Mouse (Mus musculus) adrenal gland, postnatal 10 days (tissue): ENCODE data around the gene Casq1. TPM values are rescaled to one million over a fixed set of nuclear protein-coding genes. Genes with fewer than 3 reads are reported as not detected.
A peak's percentile ranks its signal among the peaks of the same experiment; 100 is the strongest.
"Not testable (repeated sequence)": the region's sequence is repeated elsewhere in the genome, so short reads cannot be mapped to it uniquely, and the experiment has no call there.

Experiments used
- DNase-seq: peaks from one replicate; pipeline ENCODE4 v3.0.0; 2021; ENCODE audit warnings: mixed read lengths
- long read RNA-seq, 2 experiments: library from polyadenylated mRNA; stranded (forward); transcript quantifications; one replicate each; pipeline ENCODE4 v2.0.0; 2021
- total RNA-seq, 2 experiments: library from RNA; stranded (reverse); gene quantifications; 2 replicates each; pipeline ENCODE4 v1.2.3; 2021

Gene Casq1
- total RNA-seq = 100 to 1,000 TPM in 1 of 2 experiments, 10 to 100 TPM in 1; 63.5 to 189 TPM
- long read RNA-seq, experiment 1, transcript Casq1-201 (11 exons, 1,847 nt) = major isoform, 109 of 117 reads
- long read RNA-seq, experiment 1, partial matches to known transcripts = 2 of 117 reads
- long read RNA-seq, experiment 1, other reads (novel, unspliced or antisense) = 6 of 117 reads
- long read RNA-seq, experiment 2, transcript Casq1-201 (11 exons, 1,847 nt) = major isoform, 76 of 86 reads
- long read RNA-seq, experiment 2, partial matches to known transcripts = 4 of 86 reads
- long read RNA-seq, experiment 2, other reads (novel, unspliced or antisense) = 6 of 86 reads

DNA sequence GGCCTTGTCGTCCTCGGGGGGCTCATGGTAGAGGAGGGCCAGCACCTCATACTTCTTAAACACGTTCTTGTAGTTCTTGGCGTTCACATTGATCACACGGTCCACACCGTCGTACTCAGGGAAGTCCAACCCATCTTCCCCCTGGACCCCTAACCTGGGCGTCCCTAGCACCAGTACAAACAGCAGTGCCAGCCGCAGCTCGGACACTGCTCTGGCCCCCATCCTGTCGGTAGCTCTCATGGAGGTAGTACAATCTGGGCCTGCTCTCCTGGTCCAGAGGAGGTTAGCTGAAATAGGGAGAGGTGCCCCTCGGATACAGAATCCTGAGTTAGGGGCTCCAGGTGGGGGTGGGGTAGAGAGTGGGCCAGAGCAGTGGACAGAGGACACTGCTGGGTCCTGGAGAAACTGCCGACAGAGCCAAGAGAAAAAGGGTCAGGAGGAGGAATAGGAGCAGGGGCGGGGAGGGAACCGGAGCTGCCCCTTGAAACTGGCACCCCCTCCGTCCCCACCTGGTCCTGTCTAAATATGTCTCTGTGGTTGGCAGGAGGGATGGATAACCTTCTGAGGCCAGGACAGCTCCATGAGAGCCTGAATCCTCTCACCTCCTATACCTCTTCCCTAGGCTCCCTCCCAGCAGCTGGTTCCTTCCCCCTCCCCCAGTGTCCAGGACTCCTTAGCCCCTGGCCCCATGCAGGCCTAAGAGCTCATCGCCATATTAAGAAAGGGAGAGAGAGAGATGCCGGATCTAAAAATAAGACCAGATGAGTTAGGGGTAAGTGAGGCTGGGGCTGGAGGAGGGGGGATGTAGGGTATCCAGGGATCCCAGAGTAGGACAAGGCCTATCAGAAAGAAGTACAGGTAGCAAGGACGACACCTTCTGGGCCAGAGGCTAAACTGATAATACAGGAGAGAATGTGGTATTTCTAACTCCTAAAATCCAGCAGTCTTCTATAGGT is at the start of gene Casq1:
Casq1 (minus strand) TSS at position 418 of the 956 bp plus-strand sequence.
- DNase-seq = no peak

DNA sequence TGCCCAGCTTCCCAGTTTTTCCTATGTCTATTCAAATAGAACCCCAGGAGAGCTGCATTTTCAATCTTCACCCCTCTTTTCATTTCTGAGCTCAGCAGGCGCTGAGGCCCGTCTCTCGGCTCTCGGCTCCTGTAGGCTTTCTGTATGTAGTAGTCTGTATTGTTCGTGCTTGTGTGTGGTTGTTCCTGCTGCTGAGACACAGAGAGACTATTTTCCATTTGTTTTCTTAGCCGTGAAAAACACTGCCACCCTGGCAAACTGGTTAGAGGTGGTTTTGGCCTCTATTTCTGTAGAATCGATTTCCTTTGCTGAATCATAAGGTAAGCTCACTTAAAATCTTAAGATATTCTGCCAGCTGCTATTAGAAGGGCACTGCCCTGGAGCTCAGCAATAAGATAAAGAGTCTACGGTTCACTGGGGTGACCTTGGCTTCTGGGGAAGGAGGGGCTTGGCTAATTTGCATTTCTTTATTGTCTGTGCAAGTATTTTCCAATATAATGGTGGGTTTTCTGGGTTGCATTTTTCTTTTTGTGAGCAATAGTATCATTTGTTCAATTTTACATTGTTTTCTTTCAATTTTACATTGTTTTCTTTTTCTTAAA is 41.9 kb upstream of the Casq1 start, which contains the start of gene Igsf8:
Igsf8 (plus strand) TSS at position 165 of the 602 bp plus-strand sequence.
- no peak for DNase-seq

DNA sequence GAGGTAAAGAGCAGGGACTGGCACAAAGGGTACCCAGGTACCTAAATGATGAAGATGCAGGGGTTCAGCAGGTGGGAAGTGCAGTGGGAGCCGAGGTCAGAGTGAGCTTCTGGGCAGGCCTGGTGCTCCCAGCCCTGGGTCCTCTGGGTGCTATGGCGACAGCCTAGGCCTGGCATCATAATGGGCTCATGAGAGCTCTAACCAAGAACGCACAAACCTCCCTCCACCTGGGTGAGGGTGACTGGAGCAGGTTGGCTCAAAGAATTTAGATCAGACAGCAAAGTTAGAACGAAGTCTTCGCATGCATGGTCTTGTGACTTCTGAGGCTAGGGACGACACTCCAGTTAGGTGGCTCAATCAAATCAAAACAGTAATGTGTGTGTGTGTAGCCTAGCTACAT is 38.6 kb upstream of the Casq1 start, which contains the start of gene Atp1a4:
Atp1a4 (minus strand) TSS at position 101 of the 400 bp plus-strand sequence.
- no peak for DNase-seq

DNA sequence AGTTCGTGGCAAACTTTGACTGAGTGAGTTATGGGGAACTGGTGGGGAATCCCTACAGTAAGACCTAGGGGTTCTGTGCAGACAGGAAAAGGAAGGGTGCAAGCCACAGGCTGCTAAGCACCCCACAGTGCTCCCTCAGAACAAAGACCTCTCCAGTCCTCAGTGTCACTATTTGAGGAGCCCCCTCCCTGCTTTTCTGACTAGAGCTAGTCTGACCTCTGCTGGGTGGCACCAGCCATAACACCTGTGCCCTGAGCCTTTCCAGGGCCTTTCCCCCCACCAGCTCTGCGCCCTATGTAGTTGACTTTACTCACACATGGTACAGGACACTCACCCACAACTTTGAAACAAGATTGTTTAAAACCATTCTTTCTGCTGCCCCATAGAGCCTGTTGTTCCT is 28.0 kb upstream of the Casq1 start:
- peak; percentile 28 for DNase-seq

DNA sequence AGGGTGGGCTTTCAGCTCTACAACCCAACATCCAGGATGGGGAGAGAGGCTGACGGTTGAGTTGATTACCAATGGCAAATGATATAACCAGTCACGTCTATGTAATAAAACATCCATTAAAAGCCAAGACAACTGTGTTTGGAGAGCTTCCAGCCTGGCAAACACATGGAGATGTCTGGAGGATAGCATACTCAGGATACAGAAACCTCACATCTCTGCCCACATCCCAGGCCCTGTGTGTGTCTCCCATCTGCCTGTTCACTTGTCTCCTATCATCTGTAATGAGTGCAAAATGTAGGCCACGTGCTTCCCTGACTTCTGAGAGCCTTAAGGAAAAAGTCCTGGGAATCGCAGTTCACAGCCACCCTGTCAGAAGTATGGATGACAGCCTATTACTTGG is 27.5 kb upstream of the Casq1 start:
- DNase-seq = no peak

DNA sequence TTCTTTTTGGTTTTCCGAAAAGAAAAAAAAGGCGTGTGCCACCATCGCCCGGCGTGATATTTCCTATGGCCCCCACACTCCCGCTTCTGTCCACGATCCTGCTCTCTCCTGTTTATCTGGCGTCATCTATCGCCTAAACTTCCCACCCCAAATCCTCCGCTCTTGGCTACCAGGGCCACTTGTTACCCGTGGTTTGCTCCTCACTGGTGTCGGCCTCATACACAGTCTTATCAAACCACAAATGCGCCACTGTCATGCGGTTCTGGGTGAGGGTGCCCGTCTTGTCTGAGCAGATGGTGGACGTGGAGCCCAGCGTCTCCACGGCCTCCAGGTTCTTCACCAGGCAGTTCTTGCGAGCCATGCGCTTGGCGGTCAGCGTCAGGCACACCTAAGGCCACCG is 25.0 kb upstream of the Casq1 start:
- DNase-seq = not testable (repeated sequence)

DNA sequence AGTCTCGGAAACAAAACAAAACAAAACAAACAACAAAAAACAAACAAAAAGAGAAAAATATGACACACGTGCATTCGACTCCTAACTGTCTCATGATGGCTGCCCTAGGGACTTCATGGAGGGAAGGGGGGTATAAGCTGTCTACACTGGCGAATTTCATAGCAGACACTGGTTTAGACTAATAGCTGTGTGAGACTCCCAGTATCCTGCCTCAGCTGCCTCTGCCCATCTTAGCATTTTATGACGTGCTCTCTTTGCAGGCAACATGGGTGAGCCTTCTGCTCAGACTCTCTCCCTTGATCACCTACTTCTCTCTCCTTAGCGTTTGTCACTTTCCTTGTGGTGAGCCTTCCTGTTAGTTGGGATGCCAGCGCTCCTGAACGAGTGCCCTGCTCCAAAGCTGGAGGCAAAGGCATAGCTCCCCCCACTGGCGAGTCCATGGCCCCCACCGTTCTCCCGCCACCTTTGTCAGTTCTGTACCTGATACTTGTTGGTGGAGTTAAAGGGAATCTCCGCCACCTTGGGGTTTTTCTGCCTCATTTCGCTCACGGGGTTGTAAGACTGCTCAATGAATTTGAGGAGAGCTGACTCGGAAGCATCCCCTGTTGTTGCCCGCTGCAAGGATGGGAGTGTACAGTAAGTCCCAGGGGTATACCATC is 24.0 kb upstream of the Casq1 start:
- peak; percentile 42 for DNase-seq

DNA sequence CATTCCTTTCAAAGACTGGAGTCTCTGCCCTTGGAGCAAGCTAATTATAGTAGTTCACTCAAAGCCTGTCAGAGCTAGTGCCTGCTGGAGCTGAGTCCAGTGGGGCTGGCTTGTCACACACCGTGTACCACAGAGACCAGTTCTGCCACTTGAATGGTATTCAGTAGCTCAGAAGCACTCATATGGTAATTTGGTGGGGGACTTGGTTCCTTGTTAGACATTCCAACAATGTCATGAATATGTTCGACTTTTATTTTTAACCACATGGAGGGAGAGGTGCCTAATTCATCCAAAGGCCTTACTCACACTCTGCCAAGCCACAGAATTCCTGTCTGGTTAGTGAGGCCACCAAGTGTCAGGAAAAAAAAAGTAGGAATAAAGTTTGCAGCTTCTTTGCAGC is 22.7 kb upstream of the Casq1 start:
- DNase-seq = no peak

DNA sequence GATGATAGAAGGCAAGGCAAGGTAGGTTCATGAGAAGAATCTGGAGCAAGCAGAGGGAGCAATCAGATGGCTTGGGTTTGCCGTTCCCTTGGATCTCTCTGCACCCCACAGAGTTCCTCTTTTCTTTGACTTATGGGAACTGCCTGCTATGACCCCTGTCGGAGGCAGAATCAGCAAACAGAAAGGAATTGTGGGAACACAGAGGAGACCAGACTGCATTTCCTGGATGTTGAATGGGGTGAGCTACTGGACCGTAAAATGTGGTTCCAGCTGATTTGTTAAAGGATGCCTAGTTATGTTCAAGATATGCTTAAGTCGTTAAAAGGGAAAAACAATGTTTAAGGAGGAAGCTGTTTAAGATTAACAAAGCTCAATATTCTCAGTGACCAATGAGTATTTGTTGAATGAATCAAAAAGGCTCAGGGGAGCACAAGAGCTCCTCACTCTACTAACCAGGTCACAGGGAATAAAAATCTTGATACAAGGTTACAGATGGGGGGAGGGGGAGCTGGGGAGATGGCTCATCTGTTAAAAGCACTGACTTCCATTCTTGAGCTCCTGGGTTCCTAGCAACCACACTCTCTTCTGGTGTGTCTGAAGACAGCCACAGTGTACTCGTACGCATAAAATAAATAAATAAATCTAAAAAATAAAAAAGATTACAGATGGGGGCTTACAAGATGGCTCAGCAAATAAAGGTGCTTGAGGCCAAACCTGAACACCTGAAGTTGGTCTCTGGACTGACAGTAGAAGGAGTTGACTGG is 21.5 kb upstream of the Casq1 start:
- no peak for DNase-seq

DNA sequence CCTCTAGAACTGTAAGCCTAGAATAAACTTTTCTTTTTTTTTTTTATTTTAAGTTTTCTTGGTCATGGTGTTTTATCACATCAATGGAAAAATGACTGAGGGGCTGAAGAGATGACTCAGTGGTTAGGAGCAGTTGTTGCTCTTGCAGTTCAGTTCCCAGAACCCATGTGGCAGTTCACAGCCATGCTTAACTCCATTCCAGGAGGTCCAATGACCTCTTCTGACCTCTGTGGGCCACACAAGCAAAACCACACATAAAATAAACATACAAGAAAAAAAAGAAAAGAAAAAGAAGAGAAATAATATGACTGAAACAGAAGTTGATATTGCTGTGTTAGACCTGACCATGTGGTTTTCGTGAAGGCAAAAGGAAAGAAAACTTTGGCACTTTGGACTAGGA is 9.5 kb upstream of the Casq1 start:
- no peak for DNase-seq

DNA sequence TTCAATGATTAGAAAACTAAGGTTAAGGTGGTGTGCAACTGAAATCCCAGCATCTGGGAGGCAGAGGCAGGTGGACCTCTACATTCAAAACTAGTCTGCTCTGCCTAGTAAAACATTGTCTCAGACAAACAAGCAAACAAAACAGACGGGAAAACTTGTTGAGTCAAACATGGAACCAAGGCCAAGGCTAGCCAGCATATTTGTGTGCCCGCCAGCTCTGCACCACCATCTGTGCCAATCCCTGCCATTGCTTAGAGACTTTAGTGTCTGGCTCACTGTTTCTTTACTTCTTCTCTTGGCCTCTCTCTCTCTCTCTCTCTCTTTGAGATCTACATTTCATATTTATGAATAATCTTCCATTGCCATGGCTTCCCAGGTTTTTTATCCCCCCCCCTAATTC is 8.5 kb upstream of the Casq1 start:
- DNase-seq = no peak

DNA sequence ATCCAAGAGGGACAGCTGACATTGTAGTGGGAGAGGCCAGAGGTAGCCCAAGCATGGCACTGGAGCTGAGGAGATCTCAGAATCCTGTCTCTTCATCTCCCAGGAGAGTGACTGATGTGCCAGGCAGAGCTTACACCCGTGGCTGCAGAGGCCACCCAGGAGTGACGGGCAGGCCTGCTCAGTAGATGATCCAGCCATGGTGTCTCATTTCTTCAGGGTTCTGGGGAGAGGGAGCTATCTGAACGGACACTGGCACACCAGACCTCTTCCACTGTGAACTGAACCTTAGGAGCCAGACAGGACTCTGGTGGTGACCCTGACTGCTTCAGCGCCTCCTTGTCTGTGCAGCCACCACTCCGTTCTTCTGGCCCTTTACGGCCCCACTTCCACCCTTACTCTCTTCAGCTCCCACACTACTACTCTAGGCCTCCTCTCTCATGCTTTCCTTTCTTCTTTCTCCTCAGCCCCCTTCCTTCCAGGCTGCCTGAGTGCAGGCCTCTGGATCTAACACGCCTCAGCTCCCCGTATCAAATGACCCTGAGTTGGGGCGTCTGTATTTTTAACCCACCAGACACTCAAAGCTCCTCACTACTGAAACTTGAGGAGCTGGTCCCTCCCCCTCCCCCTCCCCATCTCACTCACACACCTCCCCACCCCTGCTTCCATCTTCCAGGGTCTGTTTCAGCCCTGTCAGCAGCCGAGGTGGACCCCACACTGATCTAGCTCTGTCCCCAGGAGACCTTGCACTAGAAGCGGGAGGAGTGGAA is 1.8 kb upstream of the Casq1 start:
- DNase-seq = no peak

DNA sequence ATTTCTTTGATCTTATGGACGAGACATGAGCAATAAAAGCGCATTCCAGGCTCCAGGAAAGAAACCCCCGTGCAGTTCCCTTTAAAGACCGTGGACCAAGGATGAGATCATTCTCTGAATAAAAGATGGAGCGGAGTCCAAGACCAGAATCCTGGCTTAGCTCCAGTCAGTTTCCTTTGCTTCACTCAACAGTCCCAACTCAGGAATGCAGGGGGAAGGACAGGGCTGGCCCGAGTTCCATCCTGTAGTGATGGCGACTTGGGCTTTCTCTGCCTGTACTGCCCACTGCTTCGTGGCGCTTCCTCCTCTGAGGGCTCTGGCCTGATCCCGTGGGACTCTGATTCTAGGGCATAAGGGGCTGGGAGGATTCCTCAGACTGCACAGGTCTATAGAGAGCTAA is 746 bp upstream of the Casq1 start:
- DNase-seq = peak; percentile 61

DNA sequence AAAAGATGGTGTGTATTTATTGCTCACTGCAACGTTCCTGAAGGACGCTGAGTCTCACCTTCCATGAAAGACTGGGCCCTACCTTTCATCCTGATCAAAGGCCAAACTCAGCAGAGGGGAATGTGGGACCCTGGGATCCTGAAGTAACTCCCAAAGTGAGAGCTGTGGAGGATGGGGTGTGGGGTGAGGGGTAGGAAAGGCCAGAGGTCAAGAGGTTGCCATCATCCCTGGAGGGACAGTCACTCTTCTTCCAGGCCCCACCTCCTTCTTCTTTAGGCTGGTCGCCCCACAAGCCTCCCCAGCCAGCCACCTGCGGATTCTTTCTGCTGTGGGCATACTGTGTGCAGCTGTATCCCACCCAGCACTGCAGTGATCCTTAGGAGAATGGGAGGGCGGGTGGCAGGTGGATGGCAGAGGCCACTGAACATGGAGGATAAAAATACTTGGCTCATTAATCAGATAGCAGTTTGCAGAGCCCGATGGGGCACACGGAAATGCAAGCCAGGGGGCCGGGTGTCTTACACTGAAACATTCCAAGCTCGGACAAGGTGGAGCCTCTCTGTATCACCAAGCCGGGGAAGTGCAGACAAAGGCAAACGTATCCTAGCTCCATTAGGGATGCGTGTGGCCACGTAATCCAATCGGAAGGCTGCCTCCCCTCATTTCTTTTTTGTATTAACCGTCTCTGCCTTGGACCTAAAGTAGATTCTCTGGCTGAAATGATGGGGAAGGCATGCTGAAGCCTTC is 1.3 kb downstream of the Casq1 start:
- no peak for DNase-seq

DNA sequence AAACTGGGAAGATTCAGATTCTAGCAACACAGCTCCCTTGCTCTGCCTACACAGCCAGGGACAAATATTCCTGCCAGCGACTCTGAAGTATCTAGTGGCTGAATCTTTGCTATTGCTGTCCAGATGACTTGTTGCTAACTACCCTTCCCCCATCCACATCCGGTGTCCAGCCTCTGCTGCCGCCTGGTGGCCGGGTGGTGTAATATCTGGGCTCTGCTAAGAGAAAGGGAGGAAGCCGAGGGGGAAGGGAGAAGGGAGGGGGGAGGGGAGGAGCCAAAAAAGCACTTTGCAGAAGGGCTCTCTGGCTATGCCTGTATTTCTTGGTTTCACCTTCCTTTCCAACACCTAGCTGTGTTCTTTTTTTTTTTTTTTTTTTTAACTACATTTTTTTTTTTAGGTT is 2.5 kb downstream of the Casq1 start:
- peak; percentile 96 for DNase-seq

DNA sequence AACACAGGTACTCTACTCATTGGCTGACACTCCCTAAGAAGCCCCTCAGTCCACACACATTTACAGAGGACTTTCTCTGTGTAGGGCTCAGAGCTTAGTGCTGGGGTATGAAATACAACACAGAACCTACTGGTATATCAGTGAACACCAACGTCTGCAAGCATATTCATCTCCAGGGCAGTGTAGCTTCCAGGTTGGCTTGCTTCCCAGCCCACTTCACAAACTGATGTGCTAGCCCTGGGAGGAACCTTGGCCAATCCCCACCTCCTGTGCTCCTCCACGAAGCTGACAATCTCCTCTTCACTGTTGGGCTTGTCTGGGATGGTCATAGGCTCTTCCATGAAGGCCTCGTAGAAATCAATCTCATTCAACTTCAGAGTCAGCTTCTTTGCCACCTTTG is 4.9 kb downstream of the Casq1 start:
- no peak for DNase-seq

DNA sequence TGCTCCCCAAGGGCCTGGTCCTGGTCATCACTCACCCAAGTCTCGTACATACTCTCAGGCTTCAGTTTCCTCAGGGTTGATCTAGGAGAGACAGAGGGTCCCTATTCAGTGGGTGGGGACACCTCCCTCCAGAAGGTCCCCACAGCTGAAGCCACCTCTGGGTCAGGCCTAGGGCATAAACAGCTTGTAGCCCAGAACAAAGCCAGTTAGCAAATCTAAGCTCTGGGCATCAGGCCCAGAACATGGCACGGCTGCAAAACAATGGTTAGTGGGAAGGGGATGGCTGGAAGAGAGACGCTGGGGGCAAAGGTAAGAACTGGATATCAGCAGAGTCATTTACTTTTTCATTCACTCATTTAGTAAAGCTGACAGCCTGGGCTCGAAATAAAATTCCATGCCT is 5.9 kb downstream of the Casq1 start:
- DNase-seq = no peak

DNA sequence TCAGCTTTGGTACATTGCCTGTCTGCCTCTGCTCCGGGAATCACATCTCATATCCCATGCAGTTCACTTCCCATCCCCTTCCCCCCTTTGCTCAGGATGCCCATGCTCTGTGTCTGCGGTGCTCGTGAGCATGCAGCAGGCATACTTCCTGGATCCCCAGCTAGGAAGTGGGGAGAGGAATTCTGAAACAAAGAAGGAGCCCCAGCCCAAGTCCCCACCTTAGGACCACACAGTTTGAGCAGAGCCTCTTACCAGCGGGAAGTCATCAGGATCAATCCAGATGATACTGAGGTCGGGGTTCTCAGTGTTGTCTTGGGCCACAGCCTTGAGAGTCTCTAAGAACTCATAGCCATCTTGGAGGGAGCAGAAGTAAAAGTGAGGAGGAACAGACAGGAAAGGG is 6.9 kb downstream of the Casq1 start:
- DNase-seq = no peak

DNA sequence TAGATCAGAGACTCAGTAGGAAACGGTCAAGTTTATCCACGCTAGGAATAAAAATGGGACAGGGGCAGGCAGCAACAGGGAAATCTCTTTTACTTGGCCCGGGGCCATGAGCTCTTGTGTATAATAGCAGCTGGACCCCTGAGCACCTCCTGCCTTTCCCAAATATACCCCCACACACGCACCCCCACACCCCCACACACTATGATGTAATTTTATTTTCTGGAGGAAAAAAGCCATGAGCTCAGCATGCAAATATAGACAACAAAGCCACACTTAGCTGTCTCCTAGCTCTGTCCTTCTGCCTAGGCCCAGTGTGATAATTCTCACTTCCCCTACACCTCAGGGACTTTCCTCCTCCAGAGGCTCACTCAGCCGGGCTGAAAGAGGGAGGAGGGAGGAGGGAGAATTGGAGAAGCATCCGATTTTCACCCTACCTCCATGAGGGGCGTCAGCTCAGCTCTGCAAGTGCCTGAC is 12.5 kb downstream of the Casq1 start:
- no peak for DNase-seq
